Mouse (Mus musculus): ENCODE results near the gene Tlr6. TPM values are rescaled to one million over a fixed set of nuclear protein-coding genes. Genes with fewer than 3 reads are reported as not detected.

The Tlr6 gene
- polyA plus RNA-seq, 1 experiment from 2014 or later = 1.3 TPM

- H3K27ac ChIP-seq = no peak overlapping the region
- no peak overlapping the region for H3K4me2 ChIP-seq
- no peaks in the 10 kb centered on the region for H3K36me3 ChIP-seq
- no peaks in the 10 kb centered on the region for H3K27me3 ChIP-seq
- H3K9ac ChIP-seq = no peak overlapping the region
- WGBS = 88% methylated on average over 5 of the region's 5 CpGs
- no peaks in the 10 kb centered on the region for H3K9me3 ChIP-seq
- ATAC-seq (ENCODE audit: insufficient number of reproducible peaks, insufficient read depth, low FRiP score, low TSS enrichment, low read depth) = no peak
- no peaks in the 10 kb centered on the region for H3K4me1 ChIP-seq
- H3K4me3 ChIP-seq = no peak overlapping the region
Measured at GRCm38 (mm10) chr5:64922891-64923381, 37.0 kb downstream of the Tlr6 start.

GRCm38 (mm10) chr5:64918616-64919597 is 41.0 kb downstream of the Tlr6 start:
- Histone ChIP-seq H3K9me3 (0 out of 2 replicates have a peak, but pooled peaks cover 9% of the 10 kb centered on the region), H3K9ac (no peak overlapping the region), H3K4me2 (no peak overlapping the region), H3K36me3 (no peaks in the 10 kb centered on the region), H3K27ac (no peak overlapping the region), H3K4me1 (no peaks in the 10 kb centered on the region), H3K4me3 (no peak overlapping the region), H3K27me3 (no peaks in the 10 kb centered on the region)
- no peak for ATAC-seq (ENCODE audit: insufficient number of reproducible peaks, insufficient read depth, low FRiP score, low TSS enrichment, low read depth)
- WGBS = 88% methylated on average over 6 of the region's 6 CpGs

GRCm38 (mm10) chr5:64917721-64918120 is 42.2 kb downstream of the Tlr6 start:
- Histone ChIP-seq H3K4me2 (no peak overlapping the region), H3K36me3 (no peaks in the 10 kb centered on the region), H3K4me1 (no peaks in the 10 kb centered on the region), H3K9me3 (0 out of 2 replicates have a peak, but pooled peaks cover 9% of the 10 kb centered on the region), H3K4me3 (no peak overlapping the region), H3K27ac (no peak overlapping the region), H3K9ac (no peak overlapping the region), H3K27me3 (no peaks in the 10 kb centered on the region)
- WGBS = 96% methylated on average over 11 of the region's 11 CpGs
- no peak for ATAC-seq (ENCODE audit: insufficient number of reproducible peaks, insufficient read depth, low FRiP score, low TSS enrichment, low read depth)

- Histone ChIP-seq H3K27ac (no peak overlapping the region), H3K9ac (no peak overlapping the region), H3K9me3 (0 out of 2 replicates have a peak, but pooled peaks cover 9% of the 10 kb centered on the region), H3K27me3 (no peaks in the 10 kb centered on the region), H3K4me1 (no peaks in the 10 kb centered on the region), H3K4me3 (no peak overlapping the region), H3K4me2 (no peak overlapping the region), H3K36me3 (no peaks in the 10 kb centered on the region)
- ATAC-seq (ENCODE audit: insufficient number of reproducible peaks, insufficient read depth, low FRiP score, low TSS enrichment, low read depth) = no peak
- 95% methylated on average over 9 of the region's 9 CpGs for WGBS
Measured at GRCm38 (mm10) chr5:64917161-64917560, 42.7 kb downstream of the Tlr6 start.

- no peak overlapping the region for H3K4me2 ChIP-seq
- no peaks in the 10 kb centered on the region for H3K27me3 ChIP-seq
- no peak overlapping the region for H3K9ac ChIP-seq
- no peaks in the 10 kb centered on the region for H3K4me1 ChIP-seq
- no peaks in the 10 kb centered on the region for H3K36me3 ChIP-seq
- ATAC-seq (ENCODE audit: insufficient number of reproducible peaks, insufficient read depth, low FRiP score, low TSS enrichment, low read depth) = no peak
- H3K9me3 ChIP-seq = no peaks in the 10 kb centered on the region
- WGBS = 85% methylated on average over 6 of the region's 6 CpGs
- H3K27ac ChIP-seq = no peak overlapping the region
- no peak overlapping the region for H3K4me3 ChIP-seq
Measured at GRCm38 (mm10) chr5:64908585-64909284, 51.2 kb downstream of the Tlr6 start.

GRCm38 (mm10) chr5:64907906-64908305 is 52.0 kb downstream of the Tlr6 start:
- Histone ChIP-seq H3K27ac (no peak overlapping the region), H3K36me3 (no peaks in the 10 kb centered on the region), H3K27me3 (no peaks in the 10 kb centered on the region), H3K4me2 (no peak overlapping the region), H3K4me1 (no peaks in the 10 kb centered on the region), H3K9ac (no peak overlapping the region), H3K9me3 (no peaks in the 10 kb centered on the region), H3K4me3 (no peak overlapping the region)
- 91% methylated on average over 5 of the region's 5 CpGs for WGBS
- ATAC-seq (ENCODE audit: insufficient number of reproducible peaks, insufficient read depth, low FRiP score, low TSS enrichment, low read depth) = no peak

GRCm38 (mm10) chr5:64905516-64906271 is 54.2 kb downstream of the Tlr6 start:
- Histone ChIP-seq H3K9ac (no peak overlapping the region), H3K36me3 (no peaks in the 10 kb centered on the region), H3K4me3 (no peak overlapping the region), H3K27ac (no peak overlapping the region), H3K9me3 (no peaks in the 10 kb centered on the region), H3K27me3 (no peaks in the 10 kb centered on the region), H3K4me1 (no peaks in the 10 kb centered on the region), H3K4me2 (no peak overlapping the region)
- WGBS = 72% methylated on average over 14 of the region's 14 CpGs
- ATAC-seq (ENCODE audit: insufficient number of reproducible peaks, insufficient read depth, low FRiP score, low TSS enrichment, low read depth) = no peak

MicroRNAs encoded within 50 kb of the gene (microRNA counts, 519-probe panel; counts per million panel counts)
- microRNA mmu-miR-574-3p (3,111 counts per million, percentile 71 among the panel's probes with 10 or more counts), microRNA mmu-miR-574-5p (2,065 counts per million, percentile 54 among the panel's probes with 10 or more counts)

Small RNAs within 50 kb of the gene (microRNA-seq; reads per million reads assigned to microRNA genes)
- gene Mir574 = 126 reads per million, percentile 57 among the genes with 10 or more reads in this experiment

Other genes starting within 250 kb of the Tlr6 start
- gene Klf3, start 156.7 kb downstream of the Tlr6 start, polyA plus RNA-seq (2015; fragmentation: Nextera tagmentation; extraction: Ambion mirVana) = 58.2 and 58.3 TPM in 2 replicates
- 0.72 and 0.76 TPM in 2 replicates for gene Tlr1, start 26.5 kb downstream of the Tlr6 start, polyA plus RNA-seq (2015; fragmentation: Nextera tagmentation; extraction: Ambion mirVana)
- 42.8 and 46.5 TPM in 2 replicates for gene Fam114a1, start 10.0 kb upstream of the Tlr6 start, polyA plus RNA-seq (2015; fragmentation: Nextera tagmentation; extraction: Ambion mirVana)
- gene Tmem156, start 132.0 kb upstream of the Tlr6 start, polyA plus RNA-seq (2015; fragmentation: Nextera tagmentation; extraction: Ambion mirVana) = 0.48 and 0.53 TPM in 2 replicates
- gene Klhl5, start 147.4 kb upstream of the Tlr6 start, polyA plus RNA-seq (2015; fragmentation: Nextera tagmentation; extraction: Ambion mirVana) = 21.2 and 21.3 TPM in 2 replicates
- gene Wdr19, start 239.6 kb upstream of the Tlr6 start, polyA plus RNA-seq (2015; fragmentation: Nextera tagmentation; extraction: Ambion mirVana) = 10.8 and 12.9 TPM in 2 replicates